Mouse (Mus musculus): ENCODE results near the gene Dnaja3.

Gene Dnaja3

GRCm38 (mm10) chr16:4656571-4657081, 16.8 kb downstream of the Dnaja3 start:
- ChIA-PET POLR2A (interaction anchor here in 3 of 4 experiments (0.6 to 5.6 kb wide), 13 partner anchors 8 to 283 kb away, joined by 3 to 34 read pairs (median 3); partner anchors contain the start of gene Coro7 (in 2 of the 3)), CTCF (interaction anchor here in 3 of 4 experiments (1.0 to 8.3 kb wide), 9 partner anchors 10 to 96 kb away, joined by 3 to 52 read pairs (median 8); no protein-coding TSS in a partner anchor)

GRCm38 (mm10) chr16:4658781-4659245, 19.0 kb downstream of the Dnaja3 start:
- CTCF ChIA-PET, result interaction anchor here (0.6 to 8.3 kb wide), 11 partner anchors 8 to 558 kb away, joined by 3 to 52 read pairs (median 7); partner anchors contain the start of gene Tfap4 (in 1 of the 4)
- POLR2A ChIA-PET, result interaction anchor here (0.6 to 5.6 kb wide), 17 partner anchors 9 to 444 kb away, joined by 3 to 34 read pairs (median 4); partner anchors contain the start of genes Coro7 (in 1 of the 4), Dnaja3 (in 1 of the 4), Srl (in 1 of the 4) and Tfap4 (in 1 of the 4)

GRCm38 (mm10) chr16:4659326-4659725, 19.5 kb downstream of the Dnaja3 start:
- ChIA-PET CTCF (interaction anchor here in 3 of 4 experiments (0.6 to 8.3 kb wide), 6 partner anchors 8 to 557 kb away, joined by 3 to 52 read pairs (median 10); no protein-coding TSS in a partner anchor), POLR2A (interaction anchor here (0.6 to 5.6 kb wide), 14 partner anchors 9 to 444 kb away, joined by 3 to 34 read pairs (median 4); partner anchors contain the start of gene Coro7 (in 1 of the 4))

- POLR2A ChIA-PET, result interaction anchor here in 1 of 4 experiments (1.0 to 1.4 kb wide), 3 partner anchors 20 to 120 kb away, joined by 3 to 5 read pairs (median 3); partner anchors contain the start of gene Srl
- CTCF ChIA-PET, result no interaction called here
Measured at GRCm38 (mm10) chr16:4661605-4662004, 21.8 kb downstream of the Dnaja3 start.

GRCm38 (mm10) chr16:4663806-4664205, 24.0 kb downstream of the Dnaja3 start:
- ChIA-PET CTCF (no interaction called here), POLR2A (interaction anchor here in 3 of 4 experiments (0.5 to 1.6 kb wide), 10 partner anchors 11 to 415 kb away, joined by 3 to 6 read pairs (median 4); partner anchors contain the start of genes Coro7 (in 2 of the 3), Cdip1 (in 1 of the 3) and Ubald1 (in 1 of the 3))

GRCm38 (mm10) chr16:4665726-4666125, 25.9 kb downstream of the Dnaja3 start:
- CTCF ChIA-PET, result interaction anchor here in 3 of 4 experiments (0.6 to 3.8 kb wide), 5 partner anchors 11 to 646 kb away, joined by 4 to 118 read pairs (median 23); no protein-coding TSS in a partner anchor
- POLR2A ChIA-PET, result interaction anchor here in 2 of 4 experiments (1.6 to 2.9 kb wide), 3 partner anchors 36 to 43 kb away, joined by 3 to 21 read pairs (median 15); no protein-coding TSS in a partner anchor

DNA sequence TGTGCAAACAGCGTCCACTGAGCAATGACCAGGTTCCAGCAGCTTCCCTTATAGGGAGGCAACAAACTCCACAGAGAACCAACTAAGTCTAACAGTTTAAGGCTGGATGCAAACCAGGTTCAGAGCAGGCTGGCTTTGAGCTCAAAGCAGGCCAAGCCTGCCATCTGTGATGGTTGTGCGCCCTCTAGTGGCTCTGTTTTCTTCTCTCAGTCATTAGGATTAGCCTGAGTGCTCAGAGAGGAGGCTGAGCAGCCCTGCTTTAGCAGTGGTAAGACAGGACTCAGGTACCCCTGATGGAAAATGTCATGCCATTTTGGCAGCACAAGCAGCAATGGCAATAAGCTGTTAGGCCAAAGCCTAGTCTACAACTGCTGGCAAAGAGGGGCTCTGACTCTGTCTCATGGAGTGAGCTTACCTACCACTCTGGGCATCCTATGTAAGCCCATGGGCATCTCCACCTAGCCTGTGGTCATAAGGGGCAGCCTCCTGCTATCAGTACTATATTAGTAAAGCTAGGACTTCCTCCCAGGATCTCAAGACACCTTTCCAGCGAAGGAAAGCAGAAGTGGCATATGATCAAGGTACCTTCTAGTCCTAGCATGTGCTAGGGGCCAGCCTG, 27.5 kb downstream of the Dnaja3 start:
- CTCF ChIA-PET, result interaction anchor here (0.5 to 4.9 kb wide), 132 partner anchors 8 to 786 kb away, joined by 3 to 118 read pairs (median 4); partner anchors contain the start of genes Coro7 (in 3 of the 4), Pam16 (in 2 of the 4), Tfap4 (in 2 of the 4) and Cdip1 (in 1 of the 4)
- POLR2A ChIA-PET, result interaction anchor here (0.6 to 3.3 kb wide), 51 partner anchors 9 to 480 kb away, joined by 3 to 34 read pairs (median 4); partner anchors contain the start of genes Coro7 (in 3 of the 4), Dnaja3 (in 1 of the 4), Glis2 (in 1 of the 4) and Hmox2 (in 1 of the 4)

DNA sequence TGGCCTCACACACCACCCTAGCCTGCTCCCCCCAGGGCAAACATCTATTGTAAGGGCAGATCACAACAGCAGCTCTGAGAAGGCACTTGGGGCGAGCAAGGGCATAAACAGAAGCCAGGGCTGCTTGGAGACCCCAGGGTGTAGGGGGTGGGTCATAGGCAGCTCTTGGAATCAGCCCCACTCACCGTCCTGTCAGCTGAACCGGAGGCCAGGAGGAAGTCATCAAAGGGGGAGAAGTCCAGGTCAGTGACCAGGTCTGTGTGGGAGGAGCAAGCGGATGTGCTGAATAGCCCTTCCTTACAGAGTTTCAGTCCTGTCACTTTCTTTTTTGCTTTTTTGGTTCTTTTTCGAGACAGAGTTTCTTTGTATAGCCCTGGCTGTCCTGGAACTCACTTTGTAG, 30.5 kb downstream of the Dnaja3 start:
- ChIA-PET CTCF (interaction anchor here in 2 of 4 experiments (0.6 to 4.9 kb wide), 8 partner anchors 9 to 354 kb away, joined by 3 to 117 read pairs (median 4); partner anchors contain the start of gene Coro7 (in 1 of the 2)), POLR2A (interaction anchor here in 2 of 4 experiments (0.8 to 1.9 kb wide), 5 partner anchors 9 to 241 kb away, joined by 3 to 8 read pairs (median 3); partner anchors contain the start of gene Coro7 (in 2 of the 2))

DNA sequence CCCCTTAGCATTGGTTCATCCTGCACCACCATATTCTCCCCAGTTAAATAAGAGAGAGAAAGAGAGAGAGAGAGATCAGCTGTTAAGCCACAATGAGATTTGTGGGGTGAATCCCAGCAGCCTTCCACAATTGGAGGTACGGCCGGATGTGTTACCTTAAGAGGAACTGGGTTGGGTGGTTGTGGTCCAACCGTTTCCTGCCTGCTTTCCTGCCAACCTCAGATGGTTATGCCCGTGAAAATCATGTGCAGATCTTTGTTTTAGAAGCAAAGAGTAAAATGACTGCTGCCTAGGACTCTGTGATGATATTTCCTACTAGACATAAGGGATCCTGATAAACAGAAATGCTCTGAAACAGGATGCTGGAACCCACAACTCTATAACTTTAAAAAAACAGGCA, 34.3 kb downstream of the Dnaja3 start:
- ChIA-PET CTCF (interaction anchor here in 1 of 4 experiments (0.5 kb wide), 1 partner anchor 107 kb away, joined by 3 read pairs; no protein-coding TSS in a partner anchor), POLR2A (no interaction called here)

DNA sequence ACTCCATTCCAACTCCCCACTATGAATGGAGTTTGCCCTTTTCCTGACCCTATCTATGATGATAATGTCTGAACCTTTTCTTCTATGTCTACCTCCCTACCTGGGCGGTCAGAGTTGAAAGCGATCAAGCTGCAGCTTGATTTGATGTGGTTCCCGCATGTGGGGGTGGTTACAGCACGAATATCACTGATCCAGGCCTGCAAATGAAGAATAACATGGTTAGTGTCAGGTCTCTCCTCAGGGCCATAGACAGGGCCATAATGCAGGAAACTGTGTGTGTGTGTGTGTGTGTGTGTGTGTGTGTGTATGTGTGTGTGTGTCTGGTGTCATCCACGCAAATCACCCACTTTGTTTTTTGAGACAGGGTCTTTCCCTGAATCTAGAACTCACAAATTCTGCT, 37.0 kb downstream of the Dnaja3 start:
- POLR2A ChIA-PET, result interaction anchor here in 2 of 4 experiments (0.5 to 2.0 kb wide), 3 partner anchors 10 to 315 kb away, joined by 3 to 4 read pairs (median 3); no protein-coding TSS in a partner anchor
- CTCF ChIA-PET, result interaction anchor here in 2 of 4 experiments (1.2 to 1.3 kb wide), 3 partner anchors 9 to 69 kb away, joined by 3 read pairs; no protein-coding TSS in a partner anchor

DNA sequence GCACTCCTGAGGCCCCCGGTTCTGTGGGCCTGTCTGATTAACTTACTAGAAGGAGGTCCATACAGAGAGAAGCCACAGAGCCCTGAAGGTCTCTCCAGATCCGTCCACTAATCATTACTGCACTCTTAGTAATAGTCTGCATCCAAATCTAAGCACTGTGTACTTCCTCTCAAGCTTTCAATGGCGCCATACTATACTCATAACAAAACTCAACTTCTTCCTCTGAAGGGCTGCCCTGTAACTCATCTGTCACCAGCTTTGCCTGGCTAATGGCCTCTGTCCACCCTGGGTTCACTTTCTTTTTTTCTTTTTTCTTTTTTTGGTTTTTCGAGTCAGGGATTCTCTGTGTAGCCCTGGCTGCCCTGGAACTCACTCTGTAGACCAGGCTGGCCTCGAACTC, 38.3 kb downstream of the Dnaja3 start:
- ChIA-PET POLR2A (interaction anchor here in 2 of 4 experiments (0.6 to 2.9 kb wide), 5 partner anchors 11 to 202 kb away, joined by 3 to 19 read pairs (median 4); partner anchors contain the start of gene Ubald1 (in 1 of the 2)), CTCF (interaction anchor here in 2 of 4 experiments (1.2 to 1.3 kb wide), 3 partner anchors 11 to 71 kb away, joined by 3 read pairs; no protein-coding TSS in a partner anchor)

- ChIA-PET POLR2A (interaction anchor here (0.6 to 2.9 kb wide), 87 partner anchors 9 to 676 kb away, joined by 3 to 26 read pairs (median 4); partner anchors contain the start of genes Srl (in 3 of the 4), Ubald1 (in 3 of the 4), Cdip1 (in 2 of the 4) and Dnaja3 (in 2 of the 4)), CTCF (interaction anchor here in 3 of 4 experiments (0.6 to 2.5 kb wide), 14 partner anchors 11 to 363 kb away, joined by 3 to 32 read pairs (median 3); no protein-coding TSS in a partner anchor)
Measured at GRCm38 (mm10) chr16:4679121-4680018, 39.6 kb downstream of the Dnaja3 start, which contains the start of gene Coro7. Coro7 (minus strand) TSS chr16:4679777.

DNA sequence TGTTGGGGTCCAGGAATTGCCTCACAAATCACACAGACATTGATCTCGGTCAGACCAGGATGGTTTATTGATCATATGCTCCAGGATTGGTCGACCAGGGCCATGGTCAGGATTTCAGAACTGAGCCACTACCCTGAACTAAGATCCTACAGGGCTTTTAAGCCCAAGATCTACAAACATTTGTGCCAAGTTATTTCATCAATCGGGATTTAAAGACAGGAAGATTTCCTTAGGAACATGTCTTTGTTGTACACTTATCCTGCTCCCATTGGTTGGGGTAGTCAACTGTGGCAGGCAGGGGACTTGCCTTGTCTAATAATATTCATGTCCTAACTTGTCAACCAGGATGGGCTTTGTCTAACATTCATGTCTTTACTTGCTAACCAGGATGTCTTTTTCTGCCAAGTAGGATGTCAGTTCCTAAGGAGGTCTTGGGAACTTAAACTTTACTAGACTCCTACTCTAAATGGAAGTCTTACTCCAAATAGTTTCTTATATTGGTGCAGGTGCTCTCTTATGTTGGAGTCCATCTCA, 41.2 kb downstream of the Dnaja3 start:
- ChIA-PET CTCF (interaction anchor here in 2 of 4 experiments (0.6 to 2.5 kb wide), 2 partner anchors 12 to 86 kb away, joined by 4 to 32 read pairs; partner anchors contain the start of gene Glis2 (in 1 of the 2)), POLR2A (interaction anchor here (0.6 to 2.9 kb wide), 17 partner anchors 17 to 201 kb away, joined by 3 to 21 read pairs (median 5); partner anchors contain the start of genes Ubald1 (in 2 of the 4), Hmox2 (in 1 of the 4), Pam16 (in 1 of the 4) and Tfap4 (in 1 of the 4))

- POLR2A ChIA-PET, result interaction anchor here (0.6 to 2.1 kb wide), 16 partner anchors 12 to 331 kb away, joined by 3 to 16 read pairs (median 4); partner anchors contain the start of genes Ubald1 (in 3 of the 4), Hmox2 (in 1 of the 4), Pam16 (in 1 of the 4) and Rogdi (in 1 of the 4)
- CTCF ChIA-PET, result interaction anchor here (1.4 to 1.8 kb wide), 4 partner anchors 16 to 52 kb away, joined by 3 to 5 read pairs (median 4); no protein-coding TSS in a partner anchor
Measured at GRCm38 (mm10) chr16:4682628-4683179, 42.9 kb downstream of the Dnaja3 start.

DNA sequence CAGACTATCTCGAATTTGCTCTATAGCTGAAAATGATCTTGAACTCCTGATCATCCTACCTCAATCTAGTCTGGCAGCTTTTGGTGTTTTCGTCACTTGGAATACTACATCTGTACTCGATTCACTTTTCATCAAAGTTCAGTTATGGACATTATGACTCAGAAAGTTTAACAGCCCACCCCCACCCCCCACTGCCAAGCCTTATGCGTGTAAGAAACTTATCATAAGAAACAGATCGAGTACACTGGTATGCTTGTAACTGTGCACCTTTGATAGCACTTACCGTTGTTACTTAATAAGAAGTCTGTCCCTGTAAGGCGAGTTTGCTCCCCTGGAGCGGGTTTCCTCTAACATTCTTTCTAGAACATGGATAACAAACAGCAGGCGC, 43.4 kb downstream of the Dnaja3 start:
- POLR2A ChIA-PET, result interaction anchor here in 2 of 4 experiments (0.7 to 2.1 kb wide), 8 partner anchors 16 to 197 kb away, joined by 3 to 16 read pairs (median 4); partner anchors contain the start of genes Pam16 (in 1 of the 2) and Ubald1 (in 1 of the 2)
- CTCF ChIA-PET, result interaction anchor here in 3 of 4 experiments (1.5 to 1.8 kb wide), 3 partner anchors 16 kb away, joined by 4 to 5 read pairs (median 5); no protein-coding TSS in a partner anchor

Data from embryonic stem cell, embryonic (primary cell).